In the genomic region with DNA sequence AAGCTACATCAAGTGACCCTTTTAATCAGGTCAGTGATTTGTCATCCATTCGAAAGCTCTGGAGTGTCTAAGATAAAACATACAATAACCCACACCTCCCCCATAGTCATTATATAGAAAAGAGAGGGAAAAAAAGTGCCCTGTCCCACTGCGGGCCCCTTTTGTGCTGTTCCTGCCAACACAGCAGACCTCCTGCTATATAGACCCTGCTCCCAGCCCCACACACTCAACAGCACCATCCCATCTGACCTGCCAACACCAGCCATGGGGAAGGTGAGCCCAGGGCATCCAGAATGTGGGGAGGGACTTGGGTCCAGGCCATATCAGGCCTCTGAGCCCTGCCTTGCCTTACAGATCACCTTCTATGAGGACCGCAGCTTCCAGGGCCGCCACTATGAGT, we compare ENCODE assay signal across 27 mouse cellular contexts. TPM values are rescaled to one million over a fixed set of nuclear protein-coding genes. Genes with fewer than 3 reads are reported as not detected.
A peak's percentile ranks its signal among the peaks of the same experiment; 100 is the strongest.
DNase-seq lines count a peak whose midpoint lies in the region; ATAC-seq and TF ChIP-seq lines count a peak whose summit lies in the region.
"Had no signal": no experiment of that assay in that cellular context is flagged by ENCODE, and none has a peak within 500 bp of the region (broad histone marks: within the 10 kb centered on the region; RNA-seq: fewer than 3 reads in every experiment).

A gene (plus strand): TSS at position 227 of the 400 bp plus-strand sequence.

- H3K36me3 ChIP-seq in forebrain, embryonic 13.5 days (ENCODE audit: poor library complexity, severe bottlenecking): no peaks in the 10 kb centered on the region
- no peaks in the 10 kb centered on the region for H3K36me3 ChIP-seq in forebrain, embryonic 10.5 days (replicated peaks)
- H3K36me3 ChIP-seq in lung, embryonic 14.5 days (ENCODE audit: insufficient read depth): no peaks in the 10 kb centered on the region
- no peaks in the 10 kb centered on the region for H3K36me3 ChIP-seq in E14TG2a.4 (ENCODE audit: insufficient read depth, low read length)
- H3K36me3 ChIP-seq in embryonic facial prominence, embryonic 13.5 days: no peaks in the 10 kb centered on the region
- no peaks in the 10 kb centered on the region for H3K36me3 ChIP-seq in intestine, embryonic 15.5 days
- H3K36me3 ChIP-seq: heart, embryonic 13.5 days; hindbrain, embryonic 12.5 days; limb, embryonic 15.5 days; midbrain, embryonic 10.5 days; stomach, embryonic 15.5 days had no signal

- no peak within 1 kb of the TSS for H3K4me2 ChIP-seq in forebrain, embryonic 13.5 days
- no peak within 1 kb of the TSS for H3K4me2 ChIP-seq in lung, embryonic 14.5 days
- H3K4me2 ChIP-seq in embryonic facial prominence, embryonic 13.5 days: no peak within 1 kb of the TSS
- no peak within 1 kb of the TSS for H3K4me2 ChIP-seq in intestine, embryonic 15.5 days (replicated peaks)
- H3K4me2 ChIP-seq: heart, embryonic 13.5 days; hindbrain, embryonic 12.5 days; limb, embryonic 15.5 days; stomach, embryonic 15.5 days had no signal

- WGBS in forebrain, embryonic 13.5 days: 42% methylated on average over 4 of the region's 4 CpGs
- WGBS in forebrain, embryonic 10.5 days: 72% methylated on average over 4 of the region's 4 CpGs
- WGBS in lung, embryonic 14.5 days: 73% methylated on average over 4 of the region's 4 CpGs
- 89% methylated on average over 4 of the region's 4 CpGs for WGBS in embryonic facial prominence, embryonic 13.5 days
- WGBS in intestine, embryonic 15.5 days: 72% methylated on average over 4 of the region's 4 CpGs

- DNase-seq in forebrain, embryonic 10.5 days (ENCODE audit: extremely low spot score, low spot score): no peak
- no peak for DNase-seq in lung, embryonic 14.5 days
- no peak for DNase-seq in lung, adult 18-20 months
- DNase-seq: adrenal gland, adult 8-10 months; cerebellum, adult 11-12 months; cerebellum, postnatal 25 days; gastrocnemius, postnatal 25 days; heart, adult 18-20 months; heart, postnatal 14 days; kidney, adult 2 months; left cerebral cortex, postnatal 4 days; thymus, postnatal 36 days had no signal

- no peak within 1 kb of the TSS for H3K27ac ChIP-seq in forebrain, embryonic 13.5 days
- H3K27ac ChIP-seq in forebrain, embryonic 10.5 days: no peak within 1 kb of the TSS
- H3K27ac ChIP-seq in lung, embryonic 14.5 days (ENCODE audit: low read depth): no peak within 1 kb of the TSS
- H3K27ac ChIP-seq in embryonic facial prominence, embryonic 13.5 days: no peak within 1 kb of the TSS
- no peak within 1 kb of the TSS for H3K27ac ChIP-seq in intestine, embryonic 15.5 days
- H3K27ac ChIP-seq: heart, embryonic 13.5 days; hindbrain, embryonic 12.5 days; left cerebral cortex, adult 2 months; limb, embryonic 15.5 days; liver, embryonic 14.5 days; midbrain, embryonic 10.5 days; stomach, embryonic 15.5 days had no signal

- peak; percentile 33; the same call in 1 of the 2 replicates for ATAC-seq in forebrain, embryonic 13.5 days
- 0 out of 2 replicates have a peak, but pooled peaks have one; percentile 35 for ATAC-seq in lung, embryonic 14.5 days (ENCODE audit: insufficient read depth)
- ATAC-seq in embryonic facial prominence, embryonic 13.5 days (ENCODE audit: insufficient number of reproducible peaks, insufficient read depth, low FRiP score, low TSS enrichment, low read depth): peak; percentile 20; the same call in 1 of the 2 replicates
- ATAC-seq in intestine, embryonic 15.5 days: no peak
- ATAC-seq: activated CD4-positive, CD25-positive, alpha-beta regulatory T cell, adult 4 months; lung, postnatal 0 days had no signal

- H3K9me3 ChIP-seq in forebrain, embryonic 13.5 days (replicated peaks): no peaks in the 10 kb centered on the region
- no peaks in the 10 kb centered on the region for H3K9me3 ChIP-seq in forebrain, embryonic 10.5 days
- H3K9me3 ChIP-seq in lung, embryonic 14.5 days (ENCODE audit: low read depth, low read length): no peaks in the 10 kb centered on the region
- no peaks in the 10 kb centered on the region for H3K9me3 ChIP-seq in E14TG2a.4 (ENCODE audit: low read length)
- no peaks in the 10 kb centered on the region for H3K9me3 ChIP-seq in embryonic facial prominence, embryonic 13.5 days
- no peaks in the 10 kb centered on the region for H3K9me3 ChIP-seq in intestine, embryonic 15.5 days
- H3K9me3 ChIP-seq: heart, embryonic 13.5 days; hindbrain, embryonic 12.5 days; limb, embryonic 15.5 days; midbrain, embryonic 10.5 days; stomach, embryonic 15.5 days had no signal

- no peak within 1 kb of the TSS for H3K4me3 ChIP-seq in forebrain, embryonic 13.5 days
- H3K4me3 ChIP-seq in forebrain, embryonic 10.5 days: no peak within 1 kb of the TSS
- no peak within 1 kb of the TSS for H3K4me3 ChIP-seq in lung, embryonic 14.5 days (ENCODE audit: low read depth, low read length)
- peak within 1 kb of the TSS; percentile 37; the same call in 1 of the 2 replicates for H3K4me3 ChIP-seq in E14TG2a.4 (replicated peaks; ENCODE audit: low read length)
- H3K4me3 ChIP-seq in embryonic facial prominence, embryonic 13.5 days: no peak within 1 kb of the TSS
- H3K4me3 ChIP-seq in intestine, embryonic 15.5 days (replicated peaks): no peak within 1 kb of the TSS
- H3K4me3 ChIP-seq: heart, embryonic 13.5 days; hindbrain, embryonic 12.5 days; left cerebral cortex, adult 2 months; limb, embryonic 15.5 days; midbrain, embryonic 10.5 days; stomach, embryonic 15.5 days had no signal

- no peak within 1 kb of the TSS for H3K9ac ChIP-seq in forebrain, embryonic 13.5 days
- H3K9ac ChIP-seq in lung, embryonic 14.5 days: no peak within 1 kb of the TSS
- no peak within 1 kb of the TSS for H3K9ac ChIP-seq in embryonic facial prominence, embryonic 13.5 days
- H3K9ac ChIP-seq in intestine, embryonic 15.5 days: no peak within 1 kb of the TSS
- H3K9ac ChIP-seq: heart, embryonic 13.5 days; hindbrain, embryonic 12.5 days; limb, embryonic 15.5 days; liver, embryonic 14.5 days; stomach, embryonic 15.5 days had no signal

- H3K4me1 ChIP-seq in forebrain, embryonic 13.5 days: peaks cover 6% of the 10 kb centered on the region
- H3K4me1 ChIP-seq in forebrain, embryonic 10.5 days: peaks cover 20% of the 10 kb centered on the region
- H3K4me1 ChIP-seq in lung, embryonic 14.5 days (ENCODE audit: insufficient read depth): no peaks in the 10 kb centered on the region
- H3K4me1 ChIP-seq in E14TG2a.4 (replicated peaks; ENCODE audit: low read depth, low read length): no peaks in the 10 kb centered on the region
- no peaks in the 10 kb centered on the region for H3K4me1 ChIP-seq in embryonic facial prominence, embryonic 13.5 days
- no peaks in the 10 kb centered on the region for H3K4me1 ChIP-seq in intestine, embryonic 15.5 days (replicated peaks)
- H3K4me1 ChIP-seq: hindbrain, embryonic 12.5 days; limb, embryonic 15.5 days; midbrain, embryonic 10.5 days; stomach, embryonic 15.5 days had no signal

- H3K27me3 ChIP-seq in forebrain, embryonic 13.5 days: no peaks in the 10 kb centered on the region
- no peaks in the 10 kb centered on the region; the same call in 1 of the 2 replicates for H3K27me3 ChIP-seq in forebrain, embryonic 10.5 days (ENCODE audit: poor library complexity, severe bottlenecking)
- H3K27me3 ChIP-seq in lung, embryonic 14.5 days (ENCODE audit: insufficient read depth, low read length): no peaks in the 10 kb centered on the region
- H3K27me3 ChIP-seq in E14TG2a.4 (ENCODE audit: insufficient read depth, low read length): no peaks in the 10 kb centered on the region
- H3K27me3 ChIP-seq in embryonic facial prominence, embryonic 13.5 days: no peaks in the 10 kb centered on the region
- no peaks in the 10 kb centered on the region for H3K27me3 ChIP-seq in intestine, embryonic 15.5 days (replicated peaks)
- H3K27me3 ChIP-seq: heart, embryonic 13.5 days; hindbrain, embryonic 12.5 days; limb, embryonic 15.5 days had no signal

- TF ChIP-seq CTCF in lung, embryonic 14.5 days (IDR thresholded peaks at IDR 0.05; ENCODE audit: low read depth): no peak
- no peak for TF ChIP-seq CTCF in E14TG2a.4 (conservative IDR thresholded peaks at IDR 0.05; ENCODE audit: low read length)

RNA-seq across cellular contexts. Expression of the gene that starts here (rescaled TPM):
- not detected in 2 replicates for polyA plus RNA-seq in forebrain, embryonic 13.5 days (2015; fragmentation: Nextera tagmentation; extraction: Ambion mirVana)
- polyA plus RNA-seq in forebrain, embryonic 10.5 days (2016; fragmentation: Nextera tagmentation; extraction: Ambion mirVana): not detected in 2 replicates
- not detected in 2 replicates for polyA plus RNA-seq in lung, embryonic 14.5 days (2014; fragmentation: Nextera tagmentation; extraction: Ambion mirVana)
- not detected in 2 replicates for polyA plus RNA-seq in embryonic facial prominence, embryonic 13.5 days (2015; fragmentation: Nextera tagmentation; extraction: Ambion mirVana)
- polyA plus RNA-seq in intestine, embryonic 15.5 days (2015; fragmentation: Nextera tagmentation; extraction: Ambion mirVana): not detected in 2 replicates
- polyA plus RNA-seq: activated CD4-positive, CD25-positive, alpha-beta regulatory T cell, adult 4 months; C2C12; heart, embryonic 13.5 days; hindbrain, embryonic 12.5 days; kidney, adult 2 months; limb, embryonic 15.5 days; liver, embryonic 14.5 days; lung, postnatal 0 days; midbrain, embryonic 10.5 days; neural tube, embryonic 14.5 days; stomach, embryonic 15.5 days had no signal

Comparison
In these comparisons a context has a peak if more than half of its experiments do, and no peak if none do; other contexts are left out.
1. Peak in ATAC-seq in forebrain, embryonic 13.5 days; RNA of the gene not detected or under 1 TPM.
2. Peak in ATAC-seq in lung, embryonic 14.5 days; RNA of the gene not detected or under 1 TPM.
3. Peak in ATAC-seq in embryonic facial prominence, embryonic 13.5 days; RNA of the gene not detected or under 1 TPM.